Mouse (Mus musculus) ES-E14 (cell line): ENCODE data around the gene Notch1. TPM values are rescaled to one million over a fixed set of nuclear protein-coding genes. Genes with fewer than 3 reads are reported as not detected.

Experiments used
- DNase-seq: peaks from one replicate; pipeline ENCODE4 v3.0.0-alpha.2; 2013; ENCODE audit warnings: low read depth, low spot score
- H3K27ac ChIP-seq: 2 replicates; pipeline ENCODE4 v1.5.1; 2012; ENCODE audit warnings: low read depth, mild to moderate bottlenecking, low read length, moderate library complexity, mixed read lengths; ENCODE audit not compliant: poor library complexity, insufficient read depth, severe bottlenecking
- H3K36me3 ChIP-seq: 2 replicates; pipeline ENCODE4 v1.6.1; 2012; ENCODE audit warnings: mild to moderate bottlenecking, low read length, moderate library complexity, mixed read lengths; ENCODE audit not compliant: control insufficient read depth, poor library complexity, insufficient read depth, severe bottlenecking
- H3K4me1 ChIP-seq, 2 experiments: fragments of 150-350 bp in 1 of 2; sonication (generic) in 1 of 2; 2 replicates each; pipeline ENCODE4 v1.6.1; 2012; ENCODE audit warnings: low read length in 2 of 2, mild to moderate bottlenecking in 1 of 2, mixed read lengths in 1 of 2; ENCODE audit not compliant: control insufficient read depth in 2 of 2, insufficient read depth in 2 of 2, poor library complexity in 1 of 2
- H3K4me3 ChIP-seq, 2 experiments: fragments of 150-350 bp in 1 of 2; sonication (generic) in 1 of 2; 2 replicates each; pipeline ENCODE4 v1.5.1; 2012; ENCODE audit warnings: low read length in 2 of 2, low read depth in 1 of 2, mild to moderate bottlenecking in 1 of 2, mixed read lengths in 1 of 2; ENCODE audit not compliant: insufficient read depth in 1 of 2, poor library complexity in 1 of 2, severe bottlenecking in 1 of 2
- H3K9ac ChIP-seq: 2 replicates; pipeline ENCODE4 v1.6.1; 2012; ENCODE audit warnings: low read depth, mild to moderate bottlenecking, low read length, mixed read lengths; ENCODE audit not compliant: poor library complexity, insufficient read depth, severe bottlenecking
- H3K9me3 ChIP-seq: fragments of 150-350 bp; sonication (generic); 2 replicates; pipeline ENCODE4 v1.6.1; 2012; ENCODE audit warnings: low read depth, mild to moderate bottlenecking, low read length; ENCODE audit not compliant: control insufficient read depth, insufficient read depth
- CHD2 ChIP-seq: IDR thresholded peaks from 2 replicates; pipeline ENCODE4 v1.6.1; 2014; ENCODE audit warnings: mild to moderate bottlenecking, low read depth, low read length, inconsistent platforms
- HCFC1 ChIP-seq: IDR thresholded peaks from 2 replicates; pipeline ENCODE4 v1.6.1; 2012; ENCODE audit warnings: low read length, inconsistent platforms, borderline replicate concordance; ENCODE audit not compliant: insufficient read depth
- MAFK ChIP-seq: IDR thresholded peaks from 2 replicates; pipeline ENCODE4 v1.6.1; 2014; ENCODE audit warnings: mild to moderate bottlenecking, low read depth, low read length, inconsistent platforms; ENCODE audit not compliant: insufficient read depth
- ZC3H11A ChIP-seq: IDR thresholded peaks from 2 replicates; pipeline ENCODE4 v1.6.1; 2012; ENCODE audit warnings: low read depth, mild to moderate bottlenecking, inconsistent platforms, low read length, borderline replicate concordance
- ZNF384 ChIP-seq: IDR thresholded peaks from 2 replicates; pipeline ENCODE4 v1.6.1; 2012; ENCODE audit warnings: low read depth, low read length, inconsistent platforms
- in situ Hi-C, 2 experiments: fragments of 600-800 bp; cut with MboI; formaldehyde crosslinking; loops; one replicate each; pipeline ENCODE4 v1.15.1; 2025; ENCODE audit warnings: low sequenced_read_pairs in 2 of 2, inconsistent platforms in 1 of 2; ENCODE audit not compliant: unreplicated experiment in 2 of 2
- total RNA-seq: library from RNA; depleted of rRNA; stranded (reverse); fragments of 300-350 nt; gene quantifications from 2 replicates; pipeline ENCODE4 v1.2.3, GENCODE M21; 2012

Gene Notch1
- total RNA-seq, 1 experiment: 34.9 TPM

DNA sequence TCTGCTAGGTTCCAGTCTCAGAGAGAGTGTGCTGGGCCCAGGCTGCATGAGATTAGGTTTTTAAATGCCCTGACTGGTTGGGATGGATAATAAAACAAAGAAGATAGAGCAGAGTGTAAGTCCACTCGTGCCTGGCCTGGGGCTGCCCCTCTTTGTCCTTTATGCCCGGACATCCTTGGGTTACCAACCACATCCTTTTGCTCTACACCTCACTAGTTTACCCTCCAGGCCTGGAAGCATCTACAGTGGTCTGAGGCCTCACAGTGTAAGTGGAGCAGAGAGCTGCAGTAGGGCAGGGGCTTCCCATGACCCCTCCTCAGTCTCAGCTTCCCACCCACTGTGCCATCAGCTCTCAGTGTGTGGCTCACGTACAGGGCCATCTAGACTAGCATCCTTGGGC, 17.7 kb upstream of the Notch1 start:
- Histone ChIP-seq H3K36me3 (no peaks in the 10 kb centered on the region), H3K4me1 (no peaks in the 10 kb centered on the region), H3K27ac (no peak overlapping the region), H3K9ac (no peak overlapping the region), H3K4me3 (no peak overlapping the region), H3K9me3 (no peaks in the 10 kb centered on the region)
- no peak for DNase-seq
- in situ Hi-C loops: no loop called here
- TF ChIP-seq ZC3H11A (no peak), CHD2 (no peak), ZNF384 (no peak), HCFC1 (no peak), MAFK (no peak)

DNA sequence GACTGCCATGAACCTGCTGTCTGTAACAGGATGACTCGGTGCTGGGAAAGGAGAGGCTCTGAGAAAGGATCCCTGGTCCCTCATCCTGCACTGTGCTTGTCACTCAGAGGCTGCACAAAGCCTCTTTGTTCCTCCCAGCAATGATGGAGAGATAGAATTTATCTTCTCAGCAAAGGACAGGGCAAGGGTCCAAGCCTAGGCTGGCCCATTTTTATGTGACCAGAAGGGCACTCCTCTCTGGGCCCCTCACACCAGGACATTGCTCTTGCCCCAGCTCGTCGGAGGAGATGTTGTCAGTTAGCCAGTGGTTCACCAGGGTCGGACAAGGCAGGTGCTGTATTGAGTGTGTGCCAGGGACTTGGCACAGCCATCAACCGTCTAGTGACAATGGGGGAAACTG, 16.8 kb upstream of the Notch1 start:
- Histone ChIP-seq H3K4me1 (no peaks in the 10 kb centered on the region), H3K9ac (no peak overlapping the region), H3K4me3 (no peak overlapping the region)

DNA sequence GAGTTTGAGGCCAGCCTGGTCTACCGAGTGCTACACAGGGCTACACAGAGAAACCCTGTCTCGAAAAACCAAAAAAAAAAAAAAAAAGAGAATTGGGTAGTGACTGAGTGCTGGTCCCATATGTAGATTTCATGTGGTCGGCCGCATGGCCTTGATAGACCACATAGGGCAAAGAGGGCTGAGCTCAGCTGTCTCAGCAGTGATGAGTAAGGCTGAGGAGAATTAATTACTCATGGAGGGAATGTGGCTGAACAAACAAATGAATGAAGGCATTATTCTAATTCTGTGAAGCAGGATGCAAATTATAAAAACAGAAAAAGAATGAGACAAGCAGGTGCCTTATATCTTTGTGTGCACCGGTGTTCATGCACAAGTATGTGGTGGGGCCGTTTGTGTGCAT, 15.4 kb upstream of the Notch1 start:
- no peak for TF ChIP-seq MAFK
- no peak for TF ChIP-seq CHD2
- no peak for TF ChIP-seq ZC3H11A
- TF ChIP-seq ZNF384: no peak
- TF ChIP-seq HCFC1: no peak
- Histone ChIP-seq H3K9ac (no peak overlapping the region), H3K9me3 (no peaks in the 10 kb centered on the region), H3K27ac (no peak overlapping the region), H3K4me1 (peaks cover 1 to 2% of the 10 kb centered on the region in 2 experiments; a peak in 2 of 4 replicates), H3K36me3 (no peaks in the 10 kb centered on the region), H3K4me3 (no peak overlapping the region)
- DNase-seq: no peak
- in situ Hi-C loops: no loop called here

More for the DNA sequence above, 16.8 kb upstream of the Notch1 start:
- Histone ChIP-seq H3K9me3 (no peaks in the 10 kb centered on the region), H3K36me3 (no peaks in the 10 kb centered on the region), H3K27ac (no peak overlapping the region)
- in situ Hi-C loops: no loop called here
- DNase-seq: no peak
- TF ChIP-seq HCFC1 (no peak), ZNF384 (no peak), MAFK (no peak), CHD2 (no peak), ZC3H11A (no peak)

DNA sequence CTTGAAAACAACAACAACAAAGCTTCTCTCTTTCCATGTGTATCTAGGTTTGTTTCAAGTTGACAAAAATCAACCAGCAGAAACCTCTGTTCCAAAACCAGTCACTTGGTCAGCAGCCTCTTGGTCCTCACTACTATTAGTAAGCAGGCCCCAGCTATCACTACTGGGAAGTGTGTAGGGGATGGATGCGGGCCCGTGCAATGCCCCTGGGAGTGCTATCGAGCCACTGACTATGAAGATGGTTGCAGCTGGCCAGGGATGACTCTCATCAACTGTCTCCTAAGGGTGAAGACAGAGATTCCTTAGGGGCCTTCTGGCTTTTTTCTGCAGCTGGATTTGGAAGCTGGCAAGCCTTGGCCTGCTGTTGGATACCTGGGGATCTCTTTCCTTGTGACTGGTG, 13.4 kb upstream of the Notch1 start:
- H3K4me1 ChIP-seq: peaks cover 8 to 14% of the 10 kb centered on the region in 2 experiments; a peak in 3 of 4 replicates
- H3K9me3 ChIP-seq: no peaks in the 10 kb centered on the region
- no peak overlapping the region for H3K9ac ChIP-seq
- H3K4me3 ChIP-seq: no peak overlapping the region
- no peaks in the 10 kb centered on the region for H3K36me3 ChIP-seq
- TF ChIP-seq HCFC1: no peak
- no peak for TF ChIP-seq CHD2
- no peak for TF ChIP-seq ZC3H11A
- no peak for TF ChIP-seq ZNF384
- TF ChIP-seq MAFK: no peak
- DNase-seq: no peak
- in situ Hi-C loops: no loop called here
- H3K27ac ChIP-seq: no peak overlapping the region
